Mouse (Mus musculus) right cerebral cortex, postnatal 36 days (tissue): ENCODE measurements around the gene Dmtf1.

Source experiments
- DNase-seq, 2 experiments: peaks; one replicate each; pipeline ENCODE4 v3.0.0; 2022; ENCODE audit warnings: low spot score in 2 of 2, mixed read lengths in 1 of 2

The Dmtf1 gene

DNA sequence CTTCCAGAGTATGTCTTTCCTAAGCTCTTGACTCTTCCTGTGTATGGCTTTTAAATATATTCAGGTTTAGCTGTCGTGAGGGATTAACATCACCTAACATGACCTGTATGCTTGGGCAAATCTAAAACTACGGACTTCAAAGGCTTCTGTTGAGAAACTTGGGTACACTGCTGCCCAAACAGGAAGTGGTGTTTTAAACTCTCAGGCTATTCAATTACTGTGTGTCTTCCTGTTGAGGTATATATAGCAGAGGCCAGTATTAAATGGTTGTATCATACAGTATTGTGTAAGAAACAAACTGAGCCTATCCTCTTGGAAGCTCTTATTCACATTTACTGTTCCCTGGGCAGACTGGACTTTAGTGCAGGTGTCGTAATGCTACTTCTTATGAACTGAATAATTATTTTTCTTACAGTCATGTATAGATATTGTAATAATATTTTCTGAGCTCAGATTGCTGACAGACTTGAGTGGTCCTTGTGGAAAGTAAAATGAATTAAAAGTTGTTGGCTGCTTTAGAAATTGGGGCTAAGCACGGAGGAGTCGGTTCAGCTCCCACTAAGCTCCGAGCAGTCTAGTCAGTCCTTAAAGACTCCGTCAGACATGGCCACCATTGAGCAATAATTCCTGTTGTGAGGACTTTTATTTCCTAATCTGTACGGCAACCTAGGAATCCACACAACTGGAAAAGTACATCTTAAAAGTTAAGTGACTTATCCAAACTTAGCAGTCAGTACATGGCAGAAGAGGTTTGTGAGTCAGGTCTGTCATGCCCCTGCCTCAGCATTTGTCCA is 54.1 kb downstream of the Dmtf1 start:
- DNase-seq: no peak

GRCm38 (mm10) chr5:9106806-9107205 is 54.8 kb downstream of the Dmtf1 start:
- DNase-seq: no peak

DNA sequence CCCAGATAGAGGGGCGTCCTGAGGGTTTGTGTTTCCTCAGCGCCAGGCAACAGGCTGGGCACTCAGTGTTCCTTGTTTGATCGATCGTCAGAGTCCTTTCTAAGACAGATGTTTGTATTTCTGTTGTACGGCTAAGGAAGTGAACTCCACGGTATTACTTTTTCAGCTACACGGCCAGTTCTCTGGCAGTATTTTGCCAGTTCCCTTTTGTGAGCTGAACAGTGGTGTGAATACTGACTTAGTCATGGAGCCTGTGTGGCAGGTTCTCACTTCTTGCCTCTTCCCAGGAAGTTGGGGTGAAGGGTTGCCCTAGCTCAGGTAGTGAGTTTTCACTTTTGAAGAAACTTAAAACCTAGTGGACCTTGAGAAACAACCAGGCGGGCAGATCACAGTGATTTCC is 57.6 kb downstream of the Dmtf1 start:
- DNase-seq: no peak

- no peak for DNase-seq
These were observed 58.9 kb downstream of the Dmtf1 start for GRCm38 (mm10) chr5:9102696-9103095.

GRCm38 (mm10) chr5:9100849-9101801 is 60.5 kb downstream of the Dmtf1 start:
- peak in 1 of 2 experiments; percentile 18 for DNase-seq

GRCm38 (mm10) chr5:9100207-9100848 is 61.2 kb downstream of the Dmtf1 start, which contains the start of gene Tmem243:
Gene Tmem243, plus strand, starts transcription at chr5:9100668.
- DNase-seq: peak; percentile 85

- DNase-seq: no peak
These were observed 68.1 kb downstream of the Dmtf1 start for GRCm38 (mm10) chr5:9093490-9093889.

DNA sequence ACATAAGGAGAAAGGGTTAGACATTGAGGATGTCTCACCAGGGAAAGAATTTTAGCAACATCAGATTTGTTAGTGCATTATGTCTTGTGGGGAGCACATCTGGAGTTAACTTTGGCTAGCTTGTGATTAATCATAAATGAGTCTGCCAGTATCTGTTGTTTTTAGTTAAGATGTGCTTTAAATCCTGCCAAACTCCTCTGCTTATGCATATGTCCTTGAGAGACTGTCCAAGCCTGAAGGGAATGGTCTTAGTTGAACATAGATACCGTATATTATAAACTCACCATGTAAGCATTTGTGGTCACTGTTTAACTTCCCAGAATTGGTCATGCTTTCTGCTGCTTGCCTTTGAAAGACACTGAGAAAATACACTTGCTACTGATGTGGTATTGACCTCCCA is 68.9 kb downstream of the Dmtf1 start:
- DNase-seq: no peak

- DNase-seq: no peak
These were observed 71.0 kb downstream of the Dmtf1 start for GRCm38 (mm10) chr5:9090493-9091106.

DNA sequence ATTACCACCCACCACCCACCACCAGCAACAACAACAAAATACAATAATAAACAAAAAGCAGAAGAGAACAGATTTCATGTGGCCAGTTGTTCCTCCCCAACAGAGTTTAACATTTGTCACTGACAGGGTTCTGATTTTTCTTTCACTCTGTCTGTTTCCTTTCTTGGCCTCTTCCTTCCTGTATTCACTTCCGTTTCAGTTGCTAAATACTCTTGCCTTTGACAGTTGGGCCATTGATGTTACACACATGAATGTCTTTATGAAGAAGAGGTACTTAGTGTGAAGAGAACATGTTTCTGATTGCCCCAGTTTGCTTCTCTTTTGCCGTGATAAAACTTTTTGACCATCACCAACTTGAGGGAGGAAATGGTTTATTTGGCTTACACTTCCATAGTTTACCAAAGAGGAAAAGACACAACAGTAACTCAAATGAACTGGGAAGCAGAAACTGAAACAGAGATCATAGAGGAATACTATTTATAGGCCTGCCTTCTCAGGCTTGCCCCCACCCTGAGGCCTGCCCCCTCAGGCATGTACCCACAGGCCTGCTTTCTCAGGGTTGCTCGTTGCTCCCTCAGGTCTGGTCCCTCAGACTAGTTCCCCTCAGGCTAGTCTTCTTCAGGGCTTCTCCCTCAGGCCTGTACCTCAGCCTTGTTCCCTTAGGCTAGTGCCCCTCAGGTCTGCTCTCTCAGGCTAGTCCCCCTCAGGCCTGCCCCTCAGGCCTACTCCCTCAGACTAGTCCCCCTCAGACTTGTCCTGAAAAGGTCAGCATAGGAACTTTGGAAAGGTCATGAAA is 74.5 kb downstream of the Dmtf1 start:
- no peak for DNase-seq

GRCm38 (mm10) chr5:9079773-9080501 is 81.6 kb downstream of the Dmtf1 start:
- no peak for DNase-seq

DNA sequence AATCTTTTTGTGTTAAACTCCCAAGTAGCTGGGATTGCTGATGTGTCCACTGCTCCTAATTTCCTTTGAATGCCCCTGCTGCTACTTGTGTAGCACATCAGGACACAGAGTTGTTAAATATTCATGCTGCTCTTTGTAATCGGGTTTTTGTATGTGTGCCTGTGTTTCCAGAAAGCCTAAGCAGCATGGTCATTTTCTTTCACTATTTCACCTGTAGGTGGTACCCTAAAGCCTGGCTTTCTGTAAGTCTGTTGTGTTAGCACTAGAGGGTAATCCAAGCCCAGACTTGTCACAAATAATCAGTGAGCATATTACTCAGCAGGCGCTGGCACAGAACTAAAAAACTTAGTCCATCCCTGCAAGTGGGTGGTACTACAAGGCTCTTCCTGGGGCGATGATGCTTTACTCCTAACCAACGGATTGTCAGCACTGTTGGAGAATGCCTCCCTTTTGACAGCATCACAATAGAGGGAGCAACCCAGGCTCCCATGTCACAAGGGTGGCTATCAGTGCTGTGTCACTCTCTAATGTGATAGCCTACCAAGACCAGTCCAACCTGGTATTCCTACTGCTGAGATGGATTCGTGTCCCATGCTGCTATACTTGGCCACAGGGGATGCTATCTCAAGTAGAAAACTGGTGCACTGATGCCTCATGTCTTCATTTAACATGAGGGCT is 88.3 kb downstream of the Dmtf1 start:
- DNase-seq: no peak

GRCm38 (mm10) chr5:9071360-9071759 is 90.2 kb downstream of the Dmtf1 start:
- no peak for DNase-seq

DNA sequence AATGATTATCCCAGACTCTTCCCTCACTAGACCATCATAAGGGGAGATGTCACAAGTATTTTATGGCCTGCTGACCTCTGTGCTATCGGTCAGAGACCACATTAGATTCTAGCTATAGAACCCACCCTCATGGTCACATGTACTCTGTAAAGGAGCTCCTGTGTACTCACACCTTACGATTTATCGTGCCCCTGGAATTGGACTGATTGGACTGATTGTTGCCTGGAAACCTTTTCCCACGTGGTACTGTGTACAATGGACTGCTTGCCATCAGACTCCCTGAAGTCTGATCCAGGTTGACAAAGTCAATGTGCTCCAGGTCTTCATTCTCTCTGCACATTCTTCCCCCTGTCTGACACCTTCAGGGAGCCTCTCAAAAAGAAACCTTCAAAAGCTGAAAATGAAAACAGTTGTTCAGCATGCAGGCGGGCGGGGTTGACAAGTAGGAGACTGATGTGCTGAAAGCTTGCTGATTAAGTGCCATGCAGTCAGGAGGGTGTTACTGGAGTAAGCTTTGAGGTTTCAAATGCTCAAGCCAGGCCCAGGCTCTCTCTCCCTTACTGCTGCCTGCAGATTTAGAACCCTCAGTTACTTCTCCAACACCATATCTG is 91.9 kb downstream of the Dmtf1 start:
- no peak for DNase-seq

DNA sequence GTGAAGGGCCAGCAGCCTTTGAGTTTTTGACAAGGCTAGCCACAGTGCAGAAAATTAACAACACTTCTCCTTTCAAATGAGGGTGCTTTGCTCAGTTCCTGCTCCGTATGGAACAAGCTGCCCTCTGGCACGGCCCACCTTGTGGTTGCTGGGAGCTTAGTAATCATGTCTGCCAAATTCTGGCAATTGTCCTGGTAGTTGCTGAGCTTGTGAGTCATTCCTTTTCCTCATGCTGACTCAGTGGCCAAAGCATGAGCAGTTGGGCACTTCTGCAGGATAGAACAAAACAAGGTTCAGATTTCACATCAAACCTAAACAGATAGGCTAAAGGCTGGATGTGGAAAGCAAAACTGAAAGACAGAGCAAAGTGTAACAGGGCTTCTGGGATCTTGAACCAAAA is 92.7 kb downstream of the Dmtf1 start:
- DNase-seq: peak; percentile 25 to 41
